Mouse (Mus musculus): ENCODE data around the gene Atp2c1.

Gene Atp2c1

GRCm38 (mm10) chr9:105492744-105493143, 34.4 kb downstream of the Atp2c1 start:
- DNase-seq (ENCODE audit: extremely low spot score, low spot score) = no peak

GRCm38 (mm10) chr9:105488363-105488762, 38.8 kb downstream of the Atp2c1 start:
- no peak for DNase-seq (ENCODE audit: extremely low spot score, low spot score)

GRCm38 (mm10) chr9:105484338-105485084, 42.6 kb downstream of the Atp2c1 start:
- DNase-seq (ENCODE audit: extremely low spot score, low spot score) = no peak

DNA sequence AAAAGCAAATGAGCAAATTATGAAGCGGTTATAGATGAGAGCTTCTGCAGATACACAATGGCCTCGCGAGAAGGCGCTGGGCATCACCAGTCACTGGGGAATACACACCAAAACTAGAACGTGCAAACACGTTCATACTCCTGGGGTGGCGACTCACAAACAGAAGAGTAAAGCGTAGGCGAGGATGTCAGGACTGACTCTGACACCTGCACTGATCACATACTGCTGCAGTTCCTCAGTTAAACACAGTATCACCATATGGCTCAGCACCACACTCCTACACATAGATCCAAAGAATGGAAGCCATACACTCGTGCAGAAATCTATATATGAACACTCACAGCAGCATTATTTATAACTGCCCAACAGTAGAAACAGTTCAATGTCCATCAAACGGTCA, 43.2 kb downstream of the Atp2c1 start:
- no peak for DNase-seq (ENCODE audit: extremely low spot score, low spot score)

DNA sequence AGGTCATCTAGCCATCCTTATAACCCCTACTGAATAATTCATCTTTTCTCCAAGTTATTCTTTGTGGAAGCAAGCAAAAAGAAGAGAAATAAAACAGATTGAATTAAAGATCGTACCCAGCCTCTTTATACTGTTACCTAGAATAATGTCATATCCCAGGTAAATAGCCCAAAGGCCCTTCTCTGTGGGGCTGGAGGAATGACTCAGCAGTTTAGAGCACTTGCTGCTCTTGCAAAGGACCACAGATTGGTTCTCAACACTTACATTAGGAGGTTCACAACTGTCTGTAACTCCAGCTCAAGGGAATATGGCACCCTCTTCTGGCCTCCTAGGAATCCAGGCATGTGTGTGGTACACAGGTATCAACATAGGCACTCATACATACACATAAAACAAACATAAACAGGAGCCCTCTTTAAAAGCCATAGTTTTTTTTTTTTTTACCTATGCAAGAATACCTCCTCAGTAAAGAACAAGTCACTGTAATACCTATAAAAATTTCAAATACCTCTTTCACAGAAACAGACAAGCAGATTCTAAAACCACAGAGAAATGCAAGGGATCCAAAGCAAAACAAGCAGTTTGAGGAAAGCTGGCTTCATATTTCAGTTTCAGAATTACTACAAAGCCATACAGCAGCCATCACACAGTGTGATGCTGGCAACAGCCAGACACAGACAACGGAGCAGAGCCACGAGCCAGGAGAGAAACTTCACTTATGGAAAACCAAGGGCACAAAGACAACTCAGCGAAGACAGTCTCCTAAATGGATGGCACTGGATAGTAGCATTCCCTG, 44.2 kb downstream of the Atp2c1 start:
- no peak for DNase-seq (ENCODE audit: extremely low spot score, low spot score)

DNA sequence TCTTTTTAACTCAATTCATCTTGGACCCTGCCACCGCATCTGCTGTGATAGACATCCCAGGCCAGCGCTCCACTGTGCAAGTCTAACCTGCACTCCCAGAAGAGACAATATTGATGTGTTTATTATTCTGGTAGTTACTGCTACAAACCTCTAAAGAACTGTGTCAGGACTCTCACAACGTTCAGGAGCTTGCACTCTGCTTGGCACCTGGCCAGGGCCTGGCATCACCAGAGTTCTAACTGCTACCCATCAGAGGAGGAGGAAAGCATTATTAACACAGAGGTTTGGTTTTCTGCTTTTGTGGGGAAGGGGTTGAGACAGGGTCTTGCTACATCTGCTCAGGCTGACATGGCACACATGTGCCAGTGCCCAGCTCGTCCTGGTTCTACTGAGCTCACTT, 45.0 kb downstream of the Atp2c1 start:
- no peak for DNase-seq (ENCODE audit: extremely low spot score, low spot score)

- no peak for DNase-seq (ENCODE audit: extremely low spot score, low spot score)
These were observed 51.0 kb downstream of the Atp2c1 start for GRCm38 (mm10) chr9:105476134-105476533.

DNA sequence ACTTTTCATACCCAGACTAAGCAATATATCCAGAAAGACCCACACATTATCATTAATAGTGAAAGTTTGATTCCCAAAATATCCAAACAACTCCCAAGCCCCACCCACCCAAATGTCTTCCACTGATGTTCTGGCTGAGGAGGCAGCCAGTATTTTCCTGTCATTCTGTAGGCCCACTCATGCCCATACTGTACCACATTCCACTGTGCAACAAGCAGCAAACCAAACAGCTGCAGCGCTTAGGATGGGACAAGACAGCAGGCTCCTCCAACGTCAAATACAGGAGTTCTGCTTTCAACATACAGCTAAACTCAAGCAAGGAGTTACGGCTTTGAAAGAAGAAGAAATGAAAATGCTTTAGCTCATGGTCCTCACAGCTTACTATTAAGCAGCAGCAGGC, 52.2 kb downstream of the Atp2c1 start:
- DNase-seq (ENCODE audit: extremely low spot score, low spot score) = no peak

DNA sequence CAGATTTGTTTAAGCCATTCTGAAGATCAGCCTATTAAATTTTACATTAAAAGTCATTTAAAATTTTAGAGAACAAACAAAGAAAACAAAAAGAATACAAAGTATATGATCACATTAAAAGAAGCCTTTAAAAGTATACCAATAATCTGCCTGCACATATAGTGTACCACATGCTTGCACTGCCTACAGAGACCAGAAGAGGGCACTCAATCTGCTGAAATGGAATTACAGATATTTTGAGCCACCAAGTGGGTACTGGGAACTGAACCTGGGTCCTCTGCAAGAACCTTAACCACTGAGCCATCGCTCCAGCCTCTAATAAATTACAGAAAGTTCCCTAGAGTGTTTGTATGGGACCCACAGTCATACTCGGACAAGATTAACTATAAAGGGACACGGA, 59.3 kb downstream of the Atp2c1 start:
- DNase-seq (ENCODE audit: extremely low spot score, low spot score) = no peak

DNA sequence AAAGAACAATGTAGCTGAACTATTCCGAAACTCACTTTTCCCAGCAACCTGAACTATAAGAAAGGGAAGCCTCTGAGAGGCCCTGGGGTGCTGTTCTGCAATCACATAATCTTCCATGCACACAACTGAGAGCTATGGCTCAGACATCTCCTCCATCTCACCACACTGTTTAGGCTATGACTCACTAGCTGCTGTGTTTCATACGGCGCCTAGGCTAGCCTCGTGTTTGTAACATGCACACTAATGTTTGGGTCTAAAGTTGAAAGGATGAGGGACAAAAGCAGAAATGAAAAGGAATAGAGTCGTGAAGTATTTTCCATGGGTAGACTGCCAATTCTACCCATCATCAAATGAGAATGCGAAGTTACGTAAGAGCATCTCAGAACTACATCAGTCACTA, 65.6 kb downstream of the Atp2c1 start:
- DNase-seq (ENCODE audit: extremely low spot score, low spot score) = no peak

DNA sequence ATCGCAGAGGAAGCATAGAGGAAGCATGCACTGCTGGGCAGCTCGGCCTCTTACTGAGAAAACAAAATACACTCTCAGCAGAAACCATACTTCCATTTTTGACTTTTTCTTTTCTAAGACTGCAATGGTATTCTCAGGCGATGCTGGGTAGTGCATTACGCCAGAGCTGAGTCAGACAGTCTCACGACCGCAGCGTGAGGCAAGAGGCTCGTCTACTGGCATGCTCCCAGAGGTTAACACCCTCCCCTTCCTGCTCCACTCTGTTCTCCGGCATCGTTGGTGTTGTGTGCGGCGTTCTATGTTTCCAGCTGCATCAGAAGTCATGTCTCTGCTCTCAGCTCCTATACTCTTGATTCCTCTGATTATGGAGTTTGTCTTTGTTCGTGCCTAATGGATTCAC, 68.1 kb downstream of the Atp2c1 start:
- DNase-seq (ENCODE audit: extremely low spot score, low spot score) = no peak

- no peak for DNase-seq (ENCODE audit: extremely low spot score, low spot score)
These were observed 118.6 kb downstream of the Atp2c1 start for GRCm38 (mm10) chr9:105408549-105408948.

- DNase-seq (ENCODE audit: extremely low spot score, low spot score) = peak; percentile 93
These were observed 131.9 kb downstream of the Atp2c1 start, which contains the start of the genes Aste1 and Nek11 for GRCm38 (mm10) chr9:105395218-105395627. TSS of gene Aste1 (plus strand) at chr9:105395392. TSS of gene Nek11 (minus strand) at chr9:105395524.

- DNase-seq (ENCODE audit: extremely low spot score, low spot score) = no peak
These were observed 132.4 kb downstream of the Atp2c1 start for GRCm38 (mm10) chr9:105394720-105395119.

GRCm38 (mm10) chr9:105390616-105391015, 136.5 kb downstream of the Atp2c1 start:
- no peak for DNase-seq (ENCODE audit: extremely low spot score, low spot score)

DNA sequence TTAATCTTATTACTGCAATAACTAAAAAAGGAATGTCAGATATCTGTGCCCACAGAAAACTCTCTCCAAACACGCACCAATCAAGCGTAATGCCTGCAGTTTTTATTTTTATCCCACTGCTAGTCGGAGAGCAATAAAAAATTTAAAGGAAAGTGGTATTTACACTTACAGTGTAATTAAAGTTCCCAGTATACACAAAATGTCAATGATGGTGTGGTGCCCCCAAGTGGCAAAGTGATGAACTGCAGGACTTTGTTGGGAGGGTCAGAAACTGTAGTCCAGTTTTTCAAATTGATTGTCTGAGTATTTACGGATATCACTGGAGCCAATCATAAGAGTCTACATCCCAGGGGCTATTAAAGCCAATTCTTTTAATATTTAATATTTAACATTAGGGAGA, 137.8 kb downstream of the Atp2c1 start:
- DNase-seq (ENCODE audit: extremely low spot score, low spot score) = peak; percentile 71

DNA sequence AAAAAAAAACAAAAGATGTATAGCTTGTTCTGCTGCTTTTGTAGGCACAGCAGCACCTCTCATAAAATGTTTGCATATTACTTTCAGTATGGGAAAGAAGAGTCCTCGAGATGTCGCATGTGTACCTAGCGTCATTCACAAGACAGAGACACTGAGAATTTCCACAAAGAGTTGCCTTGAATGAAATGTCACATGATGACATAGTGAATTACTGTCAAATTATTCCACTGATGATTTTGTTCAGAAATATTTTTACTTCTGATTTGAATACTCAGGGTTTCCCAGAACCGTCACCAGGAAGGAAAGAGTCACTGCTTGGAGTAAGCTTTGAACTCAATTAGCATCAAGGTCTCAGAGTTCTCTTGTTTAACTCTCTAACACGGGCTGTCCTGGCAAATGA, 139.7 kb downstream of the Atp2c1 start:
- no peak for DNase-seq (ENCODE audit: extremely low spot score, low spot score)

GRCm38 (mm10) chr9:105379533-105380145, 147.5 kb downstream of the Atp2c1 start:
- no peak for DNase-seq (ENCODE audit: extremely low spot score, low spot score)

- DNase-seq (ENCODE audit: extremely low spot score, low spot score) = no peak
These were observed 149.5 kb downstream of the Atp2c1 start for GRCm38 (mm10) chr9:105377622-105378021.

DNA sequence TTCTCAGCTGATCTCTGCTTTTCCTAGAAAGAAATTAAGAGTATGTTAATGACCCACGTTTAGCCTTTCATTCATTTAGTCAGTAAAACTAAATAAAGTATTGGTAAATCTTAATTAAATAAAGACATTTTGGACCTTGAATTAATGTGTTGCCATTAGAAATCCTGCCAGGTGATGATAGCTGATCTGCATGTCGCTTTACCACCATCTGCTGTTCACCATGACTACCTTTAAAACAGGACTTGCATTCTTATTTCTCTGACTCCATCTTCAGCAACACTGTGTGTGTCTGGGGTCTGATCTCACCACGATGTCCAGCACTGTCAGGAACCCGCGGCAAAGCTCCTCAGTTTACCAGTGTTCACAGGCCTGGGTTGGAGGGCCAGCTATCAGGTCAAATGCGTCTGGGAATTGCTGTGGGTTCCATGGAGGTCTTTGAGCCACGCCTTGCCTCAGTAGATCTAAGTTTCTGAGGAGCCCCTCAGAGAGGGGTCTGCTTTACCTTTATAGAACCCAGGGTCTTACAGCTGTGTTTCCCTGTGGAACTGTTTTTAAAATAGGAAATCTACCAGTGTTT, 150.1 kb downstream of the Atp2c1 start:
- DNase-seq (ENCODE audit: extremely low spot score, low spot score) = no peak

DNA sequence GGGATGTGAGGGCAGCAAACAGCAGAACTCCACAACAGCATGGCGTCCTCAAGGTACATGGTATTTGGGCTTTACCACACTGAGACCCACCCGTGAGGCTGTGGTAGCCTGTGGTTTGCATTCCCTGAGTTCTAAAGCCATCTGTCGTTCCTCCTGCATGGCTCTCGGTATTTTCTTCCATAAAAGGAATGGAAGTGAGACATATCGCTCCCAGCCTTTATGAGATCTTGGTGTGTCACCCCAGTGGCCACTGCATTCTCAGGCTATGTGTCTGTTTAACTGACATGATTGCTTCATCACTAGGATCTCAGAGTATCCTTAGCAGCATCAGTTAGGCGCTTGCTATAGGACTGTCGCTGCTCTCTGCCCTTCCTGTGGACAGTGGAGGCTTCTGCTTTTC, 150.7 kb downstream of the Atp2c1 start:
- DNase-seq (ENCODE audit: extremely low spot score, low spot score) = no peak

- no peak for DNase-seq (ENCODE audit: extremely low spot score, low spot score)
These were observed 152.8 kb downstream of the Atp2c1 start for GRCm38 (mm10) chr9:105374361-105374760.
